Mouse (Mus musculus) retina, postnatal 1 day (tissue): Measurements from ENCODE around the gene Adora2a.
A peak's percentile ranks its signal among the peaks of the same experiment; 100 is the strongest.
"Not testable (repeated sequence)": the region's sequence is repeated elsewhere in the genome, so short reads cannot be mapped to it uniquely, and the experiment has no call there.

ENCODE experiments used
- DNase-seq: peaks from one replicate; pipeline ENCODE4 v3.0.0-alpha.2; 2012

Adora2a gene

GRCm38 (mm10) chr10:75350564-75350963, 33.9 kb downstream of the Adora2a start:
- DNase-seq: no peak

GRCm38 (mm10) chr10:75352541-75352940, 35.9 kb downstream of the Adora2a start:
- no peak for DNase-seq

GRCm38 (mm10) chr10:75353838-75354241, 37.2 kb downstream of the Adora2a start:
- not testable (repeated sequence) for DNase-seq

- DNase-seq: no peak
Measured at GRCm38 (mm10) chr10:75355341-75355740, 38.7 kb downstream of the Adora2a start.

GRCm38 (mm10) chr10:75364214-75364690, 47.6 kb downstream of the Adora2a start:
- DNase-seq: peak; percentile 81

GRCm38 (mm10) chr10:75364796-75365195, 48.1 kb downstream of the Adora2a start:
- DNase-seq: no peak

- DNase-seq: no peak
Measured at GRCm38 (mm10) chr10:75365231-75365633, 48.6 kb downstream of the Adora2a start.

GRCm38 (mm10) chr10:75373655-75374351, 57.1 kb downstream of the Adora2a start:
- DNase-seq: peak; percentile 12

GRCm38 (mm10) chr10:75378688-75379087, 62.0 kb downstream of the Adora2a start:
- DNase-seq: no peak
